Mouse (Mus musculus): ENCODE results near the gene Sorcs2.

Gene Sorcs2

DNA sequence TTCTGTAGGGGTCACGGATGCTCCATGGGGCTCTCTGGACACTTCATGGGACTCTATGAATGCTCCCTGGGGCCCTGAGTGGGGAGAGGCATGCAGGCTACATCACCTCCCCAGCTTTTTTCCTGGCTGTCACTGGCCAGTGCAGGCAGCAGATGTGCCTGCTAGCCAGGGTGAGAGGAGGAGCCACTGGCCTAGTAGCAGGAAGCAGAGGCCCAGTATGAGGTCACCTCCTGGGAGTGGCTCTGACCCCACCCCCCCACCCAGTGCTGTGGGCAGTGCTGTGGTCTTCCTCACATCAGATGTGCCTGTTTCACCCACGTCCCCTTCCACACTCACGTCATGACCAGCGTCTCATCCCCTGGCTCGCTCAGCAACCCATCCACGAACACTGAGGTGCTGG lies 356.2 kb downstream of the Sorcs2 start:
- DNase-seq: no peak

GRCm38 (mm10) chr5:36041236-36041562 lies 356.7 kb downstream of the Sorcs2 start:
- no peak for DNase-seq

DNA sequence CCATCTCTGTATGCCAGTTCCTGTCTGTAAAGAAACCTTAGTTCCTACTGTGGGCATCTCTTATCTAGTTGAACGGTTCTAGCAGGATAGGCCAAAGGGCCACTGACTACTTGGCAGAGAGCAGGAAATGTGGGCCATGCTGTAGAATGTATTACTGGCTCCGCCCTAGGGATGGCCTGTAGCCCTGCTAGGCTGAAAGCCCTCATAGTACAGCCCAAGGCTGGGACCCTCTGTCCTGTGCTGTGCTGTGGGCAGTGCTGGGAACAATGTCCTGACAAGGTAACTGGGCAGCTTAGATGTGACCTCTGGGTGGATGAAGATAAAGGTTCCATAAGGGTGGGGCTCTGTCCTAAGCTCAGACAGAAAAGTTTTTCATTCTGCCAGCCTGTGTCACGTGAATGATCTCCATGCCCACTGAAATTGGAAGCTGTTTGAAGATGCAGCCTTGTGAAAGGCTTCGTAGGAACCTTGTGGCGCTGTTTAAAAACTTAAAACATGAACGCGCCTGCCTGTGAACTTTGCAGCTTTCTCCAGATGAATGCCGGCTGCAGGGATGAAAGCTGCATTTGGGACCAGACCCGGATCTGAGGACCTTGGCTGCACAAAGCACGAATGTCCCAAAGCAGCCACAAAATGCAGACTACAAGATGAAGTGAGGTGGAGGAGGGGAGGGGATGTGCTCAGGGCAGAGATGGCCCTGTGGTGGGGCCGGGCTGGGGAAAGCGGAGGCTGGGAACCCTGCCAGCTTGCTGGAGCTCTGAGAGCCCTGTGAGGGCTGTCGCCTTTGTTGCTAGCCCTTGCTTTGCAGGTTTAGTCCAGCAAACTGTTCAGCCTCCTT lies 357.3 kb downstream of the Sorcs2 start:
- no peak for DNase-seq

GRCm38 (mm10) chr5:36039596-36039995 lies 358.3 kb downstream of the Sorcs2 start:
- DNase-seq: no peak

DNA sequence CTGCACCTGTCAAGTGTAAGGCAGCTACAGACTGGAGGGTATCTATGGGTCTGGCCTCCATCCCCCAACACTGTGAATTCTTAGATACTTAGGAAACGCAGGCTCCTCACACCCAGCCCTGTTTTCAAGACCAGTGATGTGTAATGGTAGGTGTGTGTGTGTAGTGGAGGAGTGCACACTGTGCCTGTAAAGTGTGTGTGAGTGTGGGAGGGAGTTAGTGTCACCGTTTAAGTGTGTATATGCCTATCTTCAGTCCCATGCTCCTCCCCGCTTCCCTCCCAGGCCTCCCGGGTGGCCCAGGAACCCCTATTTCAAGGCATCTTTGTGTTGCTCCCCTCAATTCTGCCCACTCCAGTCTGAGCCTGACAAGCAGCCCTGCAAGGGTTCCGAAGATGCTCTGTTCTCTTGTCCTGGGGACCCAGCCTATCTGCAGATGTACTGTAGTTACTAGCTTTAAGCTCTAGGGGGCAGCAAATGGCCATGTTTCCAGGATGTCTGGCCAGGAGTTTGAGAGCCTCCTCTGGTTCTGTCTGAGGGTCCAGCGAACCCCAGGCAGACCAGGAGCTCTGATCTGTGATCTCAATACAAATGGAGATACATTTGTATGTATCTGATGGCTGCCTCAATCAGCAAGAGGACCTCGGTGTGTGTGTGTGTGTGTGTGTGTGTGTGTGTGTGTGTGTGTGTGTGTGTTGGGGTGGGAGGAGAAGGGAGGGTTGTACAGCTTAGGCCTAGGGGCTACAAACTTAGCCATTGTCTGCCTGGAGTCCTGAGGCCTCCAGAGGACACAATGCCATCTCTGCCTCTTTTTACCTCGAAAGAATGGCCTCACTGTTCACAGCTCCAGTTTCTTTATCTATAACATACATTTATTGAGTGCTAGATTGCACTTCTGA lies 364.2 kb downstream of the Sorcs2 start:
- DNase-seq: peak; percentile 18

GRCm38 (mm10) chr5:36025076-36025475 lies 372.9 kb downstream of the Sorcs2 start:
- DNase-seq: no peak

DNA sequence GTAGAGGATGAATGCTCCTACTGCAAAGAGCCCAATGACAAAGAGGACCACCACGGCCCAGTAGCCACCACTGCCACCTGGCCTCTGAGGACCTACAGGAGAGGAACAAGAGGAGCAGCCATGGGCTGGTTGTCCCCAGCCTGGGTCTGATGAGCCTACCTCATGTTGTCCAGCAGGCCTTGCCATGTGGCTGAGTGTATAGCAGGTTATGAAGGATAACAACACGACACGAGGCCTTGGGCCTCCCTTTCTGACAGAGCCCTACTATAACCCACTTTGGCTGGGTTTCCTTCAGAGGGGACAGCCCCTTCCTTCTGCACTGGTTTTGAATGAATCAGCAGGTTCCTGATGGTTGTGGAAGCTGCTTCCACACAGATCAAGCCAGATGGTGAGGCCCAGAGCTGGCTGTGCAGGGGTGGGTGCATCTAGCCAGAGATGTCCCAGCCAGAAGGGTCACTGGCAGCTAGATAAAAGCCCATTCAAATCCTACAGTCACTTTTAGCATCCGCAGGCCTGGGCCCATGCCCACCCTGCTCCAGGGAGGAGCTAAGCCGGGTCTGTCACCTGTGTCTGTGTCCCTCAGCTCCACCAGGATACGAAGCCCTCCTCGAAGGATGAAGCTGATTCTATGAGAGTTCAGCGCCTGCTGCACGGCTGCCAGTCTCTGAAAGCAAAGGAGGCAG lies 373.8 kb downstream of the Sorcs2 start:
- no peak for DNase-seq

DNA sequence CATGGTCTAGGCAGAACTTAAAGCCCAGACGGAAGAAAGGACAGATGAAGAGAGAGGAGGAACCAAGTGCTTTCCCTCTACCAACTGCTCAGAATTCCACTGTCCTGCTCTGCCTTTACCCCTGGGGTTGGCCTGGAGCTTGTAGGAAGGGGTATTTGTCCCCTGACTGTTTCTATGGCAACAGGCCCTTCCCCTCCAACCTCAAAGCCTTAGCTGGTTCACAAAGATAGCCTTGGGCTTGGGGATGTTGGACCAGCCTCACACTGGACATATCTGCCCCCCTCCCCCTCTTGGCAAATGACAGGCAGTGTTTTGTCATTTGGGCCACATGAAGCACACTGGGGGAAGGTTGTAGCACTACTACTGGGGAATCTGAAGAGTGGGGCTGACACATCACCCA lies 375.6 kb downstream of the Sorcs2 start:
- DNase-seq: no peak

GRCm38 (mm10) chr5:36021091-36021490 lies 376.8 kb downstream of the Sorcs2 start:
- DNase-seq: no peak

DNA sequence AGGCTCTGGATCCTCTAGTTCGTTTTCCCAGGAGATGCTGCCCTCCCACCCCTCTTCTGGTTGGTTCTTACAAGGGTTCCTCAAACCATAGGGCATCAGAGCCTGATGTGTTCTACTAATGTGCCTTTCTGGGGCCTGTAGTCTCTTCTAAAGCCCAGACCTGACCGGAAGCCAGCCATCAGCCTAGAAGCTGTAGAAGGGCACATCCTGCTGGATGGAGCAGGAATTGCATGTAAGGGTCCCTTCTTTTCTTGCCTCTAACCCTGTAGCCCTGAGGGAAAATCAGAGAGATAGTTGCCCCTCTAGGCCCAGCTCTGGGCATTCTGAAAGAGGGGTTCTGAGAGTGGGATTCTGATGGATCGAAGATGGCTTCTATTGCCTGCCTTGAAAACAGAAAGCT lies 379.6 kb downstream of the Sorcs2 start:
- no peak for DNase-seq

DNA sequence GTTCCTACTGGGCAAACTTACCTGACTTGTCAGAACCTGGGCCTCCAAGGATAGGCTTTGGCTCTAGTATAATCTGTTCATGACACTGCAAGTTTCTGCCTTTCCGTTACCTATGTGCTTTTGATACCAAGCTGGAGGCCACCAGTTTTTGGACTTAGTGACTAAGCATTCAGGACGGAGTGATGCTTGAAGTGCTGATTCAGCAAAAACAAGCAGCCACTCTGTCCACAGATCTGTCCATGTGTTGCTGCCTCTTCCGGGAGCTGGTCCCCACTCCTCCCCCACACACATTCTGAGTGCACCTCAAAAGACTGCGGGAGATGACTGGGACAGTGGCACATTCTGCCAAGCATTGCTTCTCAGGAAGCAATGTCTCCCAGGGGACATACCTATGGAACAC lies 388.5 kb downstream of the Sorcs2 start:
- DNase-seq: no peak

GRCm38 (mm10) chr5:36007649-36008048 lies 390.3 kb downstream of the Sorcs2 start:
- DNase-seq: peak; percentile 43

DNA sequence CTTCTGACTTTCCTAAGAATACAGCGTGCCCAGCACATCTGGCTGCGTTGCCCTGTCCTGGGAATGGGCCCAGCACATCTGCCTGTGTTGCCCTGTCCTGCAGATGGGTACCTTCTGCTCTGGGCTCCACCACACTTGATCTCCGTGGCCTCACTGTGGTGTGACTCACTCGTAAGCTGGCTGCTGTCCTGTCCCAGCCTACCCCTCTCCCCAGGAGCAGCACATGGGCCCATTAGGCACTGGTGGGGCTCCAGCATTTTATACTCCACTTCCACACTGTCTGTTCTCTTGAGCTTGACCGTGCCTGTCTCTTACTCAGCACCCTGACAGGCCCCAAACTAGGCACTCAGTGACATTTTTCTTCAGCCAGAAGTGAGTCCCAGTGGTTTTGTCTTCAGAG lies 391.4 kb downstream of the Sorcs2 start:
- DNase-seq: no peak

DNA sequence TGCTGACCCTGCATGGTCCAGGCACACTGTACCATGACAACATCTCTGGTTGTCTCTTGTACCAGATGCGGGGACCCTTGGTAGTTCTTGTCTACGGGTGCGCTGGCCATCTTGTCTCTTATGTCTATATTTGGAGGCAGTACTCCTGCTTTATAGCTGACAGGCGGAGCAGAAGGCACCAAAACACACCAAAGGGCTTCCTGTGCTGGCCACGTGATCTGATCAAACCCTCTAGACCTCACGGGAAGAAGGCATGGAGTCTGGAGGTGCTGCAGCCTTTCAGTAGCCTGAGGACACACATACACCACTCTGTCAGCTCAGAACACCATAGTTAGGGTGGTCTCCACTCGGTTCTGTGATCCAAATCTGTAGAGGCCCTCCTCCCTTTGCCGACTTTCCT lies 391.8 kb downstream of the Sorcs2 start:
- DNase-seq: no peak

DNA sequence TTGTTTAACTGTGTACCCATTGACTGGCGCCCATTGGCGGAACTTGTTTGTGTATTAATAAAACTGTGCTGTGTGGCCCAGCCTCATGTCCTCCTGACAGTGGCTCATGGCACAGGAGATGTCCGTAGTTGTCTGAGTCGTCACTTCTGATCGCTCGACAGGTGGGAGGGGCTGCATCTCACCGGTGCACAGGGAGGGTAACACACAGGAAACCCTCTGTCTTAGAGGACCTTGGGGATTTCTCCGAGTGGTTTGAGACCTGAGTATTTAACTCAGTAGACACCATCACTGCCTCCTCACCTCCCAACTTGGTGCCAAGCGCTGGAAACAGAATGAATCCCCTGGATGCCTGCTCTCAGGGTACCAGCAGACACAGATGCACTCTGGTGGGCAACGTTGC lies 394.1 kb downstream of the Sorcs2 start:
- no peak for DNase-seq

- DNase-seq: peak; percentile 55
Observed at GRCm38 (mm10) chr5:35989986-35990735, 407.8 kb downstream of the Sorcs2 start.

DNA sequence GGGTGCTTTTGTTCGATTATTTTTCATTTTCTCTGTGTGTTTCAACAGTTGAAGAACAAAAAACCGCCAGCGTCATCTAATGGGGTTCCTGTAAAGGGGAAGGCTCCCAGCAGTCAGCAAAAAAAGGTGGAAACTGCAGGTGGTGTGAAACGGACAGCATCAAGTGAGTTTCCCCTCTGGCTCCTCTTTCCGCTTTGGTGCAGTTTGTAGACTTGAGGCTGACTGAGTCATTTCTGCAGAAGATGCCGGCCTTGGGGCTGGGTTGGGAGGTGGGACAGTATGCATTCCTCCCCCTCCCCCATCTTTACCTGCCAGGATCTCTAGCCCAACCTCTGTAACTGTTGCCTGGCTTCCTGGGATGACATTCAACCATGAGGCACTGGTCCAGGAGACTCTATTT lies 408.4 kb downstream of the Sorcs2 start:
- DNase-seq: no peak

DNA sequence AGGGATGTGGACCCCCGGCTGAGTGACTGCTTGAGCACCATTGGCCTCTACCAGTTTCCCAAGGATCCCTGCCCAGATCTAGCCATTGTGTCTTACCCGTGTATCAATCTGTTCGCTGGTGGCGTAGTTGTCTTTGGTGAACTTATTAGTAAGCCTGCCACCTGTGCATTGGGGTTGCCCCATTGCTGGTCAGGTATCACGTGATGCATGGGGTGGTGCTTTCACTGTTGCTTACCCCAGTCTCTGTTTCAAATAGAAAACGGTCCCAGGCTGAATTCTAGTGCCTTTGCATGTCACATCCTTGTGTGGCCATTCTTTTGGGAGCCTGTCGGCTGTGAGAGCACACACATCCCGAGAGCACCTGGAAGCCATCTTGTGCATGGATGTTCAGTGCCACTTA lies 409.9 kb downstream of the Sorcs2 start:
- no peak for DNase-seq

DNA sequence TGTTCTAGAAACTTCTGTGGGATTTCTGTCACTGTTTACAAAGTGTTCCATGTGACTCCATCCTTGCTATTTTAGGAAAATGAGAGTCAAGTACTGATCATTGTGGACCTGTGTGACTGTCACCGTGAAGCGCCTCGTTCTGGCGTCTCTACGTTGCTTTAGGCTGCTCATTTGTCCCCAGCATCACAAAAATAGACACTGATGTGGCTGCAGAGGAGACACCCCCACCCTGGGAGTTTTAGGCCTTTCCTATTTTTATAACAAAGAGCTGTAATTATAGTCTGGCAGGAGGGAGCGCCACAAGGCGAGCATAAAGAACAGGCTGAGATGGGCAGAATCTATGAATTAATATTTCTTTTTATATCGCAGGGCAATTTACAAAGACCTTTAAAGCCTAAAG lies 412.3 kb downstream of the Sorcs2 start:
- DNase-seq: no peak

GRCm38 (mm10) chr5:35981976-35982375 lies 416.0 kb downstream of the Sorcs2 start:
- peak; percentile 70 for DNase-seq

GRCm38 (mm10) chr5:35981341-35981740 lies 416.6 kb downstream of the Sorcs2 start:
- no peak for DNase-seq

DNA sequence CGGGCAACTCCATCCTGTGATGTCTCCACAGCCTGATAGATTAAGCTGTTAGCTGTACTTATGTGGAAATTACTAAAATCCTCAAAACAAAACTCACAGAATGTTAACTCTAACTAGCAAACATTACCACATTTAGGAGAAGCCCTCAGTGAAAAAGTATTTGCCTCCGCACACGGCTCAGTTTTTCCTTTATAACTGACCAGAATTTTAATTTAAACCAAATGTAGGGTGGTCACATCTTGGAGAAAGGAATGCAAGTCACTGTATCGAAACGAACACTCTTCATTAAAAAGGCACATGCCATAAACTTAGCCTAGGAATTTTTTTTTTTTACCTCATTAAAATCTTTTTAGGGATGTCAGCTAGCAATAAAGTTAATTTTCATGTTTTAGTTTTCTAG lies 417.4 kb downstream of the Sorcs2 start:
- no peak for DNase-seq

DNA sequence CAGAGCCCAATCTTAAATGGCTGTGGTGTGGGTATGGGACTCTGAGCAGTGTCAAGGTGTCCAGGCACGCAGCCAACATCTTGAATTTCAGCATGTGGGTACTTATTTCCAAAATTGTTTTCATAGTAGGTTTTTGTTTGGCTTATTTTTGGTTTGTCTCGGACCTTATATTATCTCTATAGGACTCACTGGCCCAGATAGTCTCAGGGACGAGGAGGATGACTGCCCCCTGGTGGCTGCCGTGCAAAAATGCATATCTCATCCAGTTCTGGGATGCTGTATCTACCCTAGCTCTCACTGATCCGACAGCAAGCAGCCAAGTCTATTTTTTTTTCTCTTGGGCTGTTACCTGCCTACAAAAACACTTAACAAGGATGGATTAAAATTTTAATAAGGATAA lies 422.3 kb downstream of the Sorcs2 start:
- DNase-seq: peak; percentile 63

All from cerebellum, adult 9-10 months (tissue).